Mouse (Mus musculus): ENCODE results near the gene Rdx. TPM values are rescaled to one million over a fixed set of nuclear protein-coding genes. Genes with fewer than 3 reads are reported as not detected.

Rdx gene
- polyA plus RNA-seq, 1 experiment: 49.5 TPM

DNA sequence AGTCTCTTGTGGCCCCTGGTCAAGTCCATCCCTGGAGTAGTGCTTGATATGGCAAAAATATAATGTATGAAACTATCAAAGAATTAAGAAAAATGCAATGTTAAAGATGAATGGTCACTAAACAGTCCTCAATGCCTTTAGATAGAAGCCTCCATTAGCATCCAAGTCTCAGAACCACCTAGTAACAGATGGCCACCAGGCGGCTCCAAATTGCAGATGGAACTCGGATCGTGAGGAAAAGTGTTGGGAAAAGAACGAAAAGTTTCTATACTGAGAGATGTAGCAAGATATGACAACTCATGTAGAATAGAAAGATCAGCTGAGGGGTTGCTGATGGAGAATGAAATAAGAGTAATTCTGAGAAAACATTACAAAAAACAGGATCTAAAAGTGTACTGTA is 83.4 kb downstream of the Rdx start:
- TF ChIP-seq CTCF (IDR thresholded peaks at IDR 0.05; ENCODE audit: borderline replicate concordance, insufficient read depth, low read depth, low read length): peak; percentile 41; the same call in 1 of the 2 replicates
- TF ChIP-seq POLR2A (IDR thresholded peaks at IDR 0.05; ENCODE audit: borderline replicate concordance, insufficient read depth, low read length): no peak
- 18% methylated on average over 4 of the region's 4 CpGs for WGBS
- peak in 1 of 2 experiments; percentile 23 for DNase-seq

DNA sequence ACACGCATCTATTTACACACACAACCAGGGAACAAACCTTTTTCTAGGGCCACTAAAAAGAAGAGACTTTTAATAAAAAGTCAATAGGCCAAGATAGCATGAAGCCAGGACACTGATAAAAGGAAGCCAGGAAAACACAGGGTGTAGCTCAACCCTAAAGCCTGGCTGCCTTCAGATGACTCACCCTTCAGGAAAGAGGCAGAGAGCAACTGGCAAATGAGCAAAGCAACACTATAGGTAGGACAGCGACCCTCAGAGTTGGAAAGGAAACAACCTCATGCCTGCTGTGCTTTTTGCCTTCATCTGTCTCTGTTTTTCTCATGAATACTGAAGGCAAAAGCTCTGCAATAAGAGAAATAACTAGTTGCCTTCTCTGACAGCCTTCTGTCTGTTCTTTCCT is 85.8 kb downstream of the Rdx start:
- peaks cover 6% of the 10 kb centered on the region; the same call in 1 of the 2 replicates for H3K4me1 ChIP-seq (ENCODE audit: control insufficient read depth, insufficient read depth, low read length)
- H3K27ac ChIP-seq (ENCODE audit: insufficient read depth, low read length): no peak overlapping the region
- H3K27me3 ChIP-seq (ENCODE audit: control insufficient read depth, insufficient read depth, low read length): no peaks in the 10 kb centered on the region
- 52% methylated on average over 2 of the region's 2 CpGs for WGBS
- H3K4me3 ChIP-seq (replicated peaks; ENCODE audit: insufficient read depth, low read depth, low read length): no peak overlapping the region
- peak in 1 of 2 experiments; percentile 55 for DNase-seq
- TF ChIP-seq POLR2A (IDR thresholded peaks at IDR 0.05; ENCODE audit: borderline replicate concordance, insufficient read depth, low read length) (no peak), CTCF (IDR thresholded peaks at IDR 0.05; ENCODE audit: borderline replicate concordance, insufficient read depth, low read depth, low read length) (no peak)

More for the DNA sequence above, 83.4 kb downstream of the Rdx start:
- H3K4me1 ChIP-seq (ENCODE audit: control insufficient read depth, insufficient read depth, low read length): peaks cover 6% of the 10 kb centered on the region; the same call in 1 of the 2 replicates
- H3K27me3 ChIP-seq (ENCODE audit: control insufficient read depth, insufficient read depth, low read length): no peaks in the 10 kb centered on the region
- H3K27ac ChIP-seq (ENCODE audit: insufficient read depth, low read length): no peak overlapping the region
- H3K4me3 ChIP-seq (replicated peaks; ENCODE audit: insufficient read depth, low read depth, low read length): no peak overlapping the region

Other genes with a start within 250 kb of the Rdx start
- gene Fdx1, start 83.6 kb upstream of the Rdx start, polyA plus RNA-seq (2012; rRNA removed): 35.1 and 36.8 TPM in 2 replicates
- gene Zc3h12c, start 121.4 kb downstream of the Rdx start, polyA plus RNA-seq (2012; rRNA removed): 6.6 and 6.7 TPM in 2 replicates